Mouse (Mus musculus) C2C12 (cell line): ENCODE data around the gene Prr22.

ENCODE experiments used
- CEBPB ChIP-seq: IDR thresholded peaks from one replicate; pipeline ENCODE4 v1.6.1; 2011; ENCODE audit warnings: low read depth, mild to moderate bottlenecking, control low read depth, moderate library complexity
- CTCF ChIP-seq: IDR thresholded peaks from one replicate; pipeline ENCODE4 v1.5.1; 2011; ENCODE audit not compliant: control insufficient read depth, insufficient read depth, insufficient read length
- FOSL1 ChIP-seq: IDR thresholded peaks from one replicate; pipeline ENCODE4 v1.8.0; 2011; ENCODE audit warnings: mild to moderate bottlenecking, low read length; ENCODE audit not compliant: poor library complexity, insufficient read depth, severe bottlenecking
- MAX ChIP-seq: IDR thresholded peaks from one replicate; pipeline ENCODE4 v1.6.1; 2011; ENCODE audit warnings: mild to moderate bottlenecking, control low read depth
- MYOG ChIP-seq: IDR thresholded peaks from one replicate; pipeline ENCODE4 v1.6.1; 2011; ENCODE audit not compliant: control insufficient read depth, insufficient read length; ENCODE audit errors: extremely low read depth
- USF1 ChIP-seq: IDR thresholded peaks from one replicate; pipeline ENCODE4 v1.6.1; 2011; ENCODE audit warnings: low read depth, mild to moderate bottlenecking, control low read depth, moderate library complexity

DNA sequence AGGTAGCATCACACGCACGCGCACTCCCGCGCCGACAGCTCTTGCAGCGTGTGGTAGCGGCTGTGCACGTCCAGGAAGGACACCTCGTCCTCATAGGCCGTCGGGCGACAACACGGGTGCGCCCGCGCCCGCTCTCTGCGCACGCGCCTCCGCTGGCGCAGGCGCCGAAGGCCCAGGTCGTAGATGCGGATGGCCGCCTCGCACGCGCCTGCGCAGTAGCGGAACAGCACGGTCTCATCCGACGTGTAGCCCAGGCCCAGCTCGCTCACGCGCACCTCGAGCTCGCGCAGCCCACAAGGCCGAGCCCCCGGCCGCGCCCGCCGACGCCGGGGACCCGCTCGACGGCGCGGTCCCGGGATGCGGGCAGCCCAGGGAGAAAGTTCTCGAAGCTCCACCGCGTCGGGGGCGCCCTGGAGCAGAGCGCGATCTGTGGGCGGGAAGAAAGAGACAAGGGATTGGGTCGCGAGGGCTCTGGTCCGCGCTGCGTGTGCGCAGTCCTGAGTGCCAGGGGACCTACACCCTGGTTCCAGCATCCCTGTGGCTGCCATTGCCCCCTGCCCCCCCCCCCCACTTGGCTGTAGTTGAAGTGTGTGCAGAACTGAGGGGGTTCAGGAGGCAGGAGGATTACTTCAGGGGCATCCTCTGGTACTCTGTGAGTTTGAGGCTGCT is 18.5 kb upstream of the Prr22 start:
- TF ChIP-seq MAX (no peak), MYOG (no peak), CTCF (no peak), FOSL1 (no peak), USF1 (no peak), CEBPB (no peak)
